Mouse (Mus musculus) olfactory bulb, adult 2 months (tissue): ENCODE results near the gene Cd99l2. TPM values are rescaled to one million over a fixed set of nuclear protein-coding genes. Genes with fewer than 3 reads are reported as not detected.
"Not testable (repeated sequence)": the region's sequence is repeated elsewhere in the genome, so short reads cannot be mapped to it uniquely, and the experiment has no call there.

Experiments used
- H3K27ac ChIP-seq: fragments of 200-500 bp; 2 replicates; pipeline ENCODE4 v1.5.1; 2012; ENCODE audit warnings: low read depth, low read length; ENCODE audit not compliant: insufficient read depth
- H3K4me1 ChIP-seq: fragments of 200-500 bp; 2 replicates; pipeline ENCODE4 v1.6.1; 2012; ENCODE audit warnings: low read length; ENCODE audit not compliant: control insufficient read depth, insufficient read depth
- H3K4me3 ChIP-seq: fragments of 200-500 bp; 2 replicates; pipeline ENCODE4 v1.5.1; 2012; ENCODE audit warnings: mild to moderate bottlenecking, low read depth, low read length, moderate library complexity; ENCODE audit not compliant: insufficient read depth
- CTCF ChIP-seq: fragments of 200-500 bp; IDR thresholded peaks from 2 replicates; pipeline ENCODE4 v1.5.1; 2012; ENCODE audit warnings: low read depth, mild to moderate bottlenecking, low read length, moderate library complexity; ENCODE audit not compliant: insufficient read depth
- POLR2A ChIP-seq: fragments of 200-500 bp; IDR thresholded peaks from 2 replicates; pipeline ENCODE4 v1.6.1; 2012; ENCODE audit warnings: mild to moderate bottlenecking, low read depth, low read length, moderate library complexity; ENCODE audit not compliant: insufficient read depth
- WGBS: fragments of 180-500 bp; shearing (Covaris S2); methylation state at CpG from one replicate; pipeline ENCODE4 v1.1.7; 2018; 5-methylcytosine and 5-hydroxymethylcytosine counted together
- polyA plus RNA-seq: library from polyadenylated mRNA; stranded (reverse); fragments of >200 nt; gene quantifications from 2 replicates; pipeline ENCODE4 v1.2.4, GENCODE M21; 2012; ENCODE audit warnings: low replicate concordance; ENCODE audit not compliant: missing spikeins, insufficient read depth, insufficient read length

Gene Cd99l2
- polyA plus RNA-seq, 1 experiment = not detected

DNA sequence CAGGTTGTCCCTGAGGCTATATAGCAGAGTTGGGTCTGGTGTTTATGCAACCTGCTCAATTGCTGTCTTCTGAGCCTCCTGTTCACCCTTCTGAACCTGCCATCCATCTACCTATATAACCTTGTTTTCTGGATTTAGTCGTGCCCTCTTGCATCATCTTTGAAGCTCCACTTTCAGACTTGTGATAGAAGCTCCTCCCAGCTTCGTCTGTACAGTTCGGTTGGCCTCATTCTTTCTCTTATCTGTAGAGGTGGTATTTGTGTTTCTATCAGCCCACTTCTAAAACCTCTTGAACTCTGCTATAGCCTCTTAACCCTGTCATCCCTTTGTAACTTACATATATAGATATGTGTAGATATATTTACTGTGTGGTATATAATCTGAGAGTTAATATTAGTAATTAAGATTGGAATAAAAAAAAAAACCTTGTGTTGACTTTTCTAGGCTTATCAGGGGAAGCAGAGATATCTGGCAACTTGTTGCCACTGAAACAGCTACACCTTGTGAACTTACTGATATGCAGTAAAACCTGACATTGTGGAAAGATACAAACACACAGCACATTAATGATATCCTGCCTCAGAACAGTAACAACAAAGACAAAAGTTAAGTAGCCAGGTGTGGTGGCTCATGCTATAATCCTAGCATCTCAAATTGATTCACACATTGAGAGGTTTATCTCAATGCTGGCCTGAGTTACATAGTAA lies 33.1 kb upstream of the Cd99l2 start:
- H3K4me1 ChIP-seq = peaks cover 2% of the 10 kb centered on the region; the same call in 1 of the 2 replicates
- H3K4me3 ChIP-seq = no peak overlapping the region
- WGBS = 77% methylated on average over 3 of the region's 3 CpGs
- H3K27ac ChIP-seq = no peak overlapping the region
- TF ChIP-seq POLR2A = no peak
- TF ChIP-seq CTCF = no peak

DNA sequence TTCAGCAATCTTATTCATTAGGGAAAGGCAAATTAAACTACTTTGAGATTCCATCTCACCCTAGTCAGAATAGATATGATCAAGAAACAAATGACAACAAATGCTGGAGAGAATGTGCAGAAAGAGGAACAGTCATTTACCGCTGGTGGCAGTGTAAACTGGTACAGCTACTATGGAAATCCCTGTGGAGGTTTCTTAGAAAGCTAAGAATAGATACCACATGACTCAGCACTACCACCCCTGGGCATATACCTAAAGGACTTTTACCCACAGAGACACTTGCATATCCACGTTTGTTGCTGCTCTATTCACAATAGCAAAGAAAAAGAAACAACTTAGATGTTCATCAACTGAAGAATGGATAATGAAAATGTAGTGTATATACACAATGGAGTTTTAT lies 31.7 kb upstream of the Cd99l2 start:
- Histone ChIP-seq H3K4me1 (peaks cover 2% of the 10 kb centered on the region; the same call in 1 of the 2 replicates), H3K4me3 (no peak overlapping the region), H3K27ac (no peak overlapping the region)
- TF ChIP-seq POLR2A = no peak
- no peak for TF ChIP-seq CTCF
- 48% methylated on average over 2 of the region's 2 CpGs for WGBS

- WGBS = 95% methylated on average over 3 of the region's 3 CpGs
- no peaks in the 10 kb centered on the region for H3K4me1 ChIP-seq
- no peak overlapping the region for H3K27ac ChIP-seq
- no peak overlapping the region for H3K4me3 ChIP-seq
- no peak for TF ChIP-seq CTCF
- TF ChIP-seq POLR2A = no peak
Observed at GRCm38 (mm10) chrX:71522889-71523288, 30.2 kb upstream of the Cd99l2 start.

- TF ChIP-seq CTCF (no peak), POLR2A (no peak)
- WGBS = 87% methylated on average over 4 of the region's 4 CpGs
Observed at GRCm38 (mm10) chrX:71519252-71519651, 26.6 kb upstream of the Cd99l2 start.

DNA sequence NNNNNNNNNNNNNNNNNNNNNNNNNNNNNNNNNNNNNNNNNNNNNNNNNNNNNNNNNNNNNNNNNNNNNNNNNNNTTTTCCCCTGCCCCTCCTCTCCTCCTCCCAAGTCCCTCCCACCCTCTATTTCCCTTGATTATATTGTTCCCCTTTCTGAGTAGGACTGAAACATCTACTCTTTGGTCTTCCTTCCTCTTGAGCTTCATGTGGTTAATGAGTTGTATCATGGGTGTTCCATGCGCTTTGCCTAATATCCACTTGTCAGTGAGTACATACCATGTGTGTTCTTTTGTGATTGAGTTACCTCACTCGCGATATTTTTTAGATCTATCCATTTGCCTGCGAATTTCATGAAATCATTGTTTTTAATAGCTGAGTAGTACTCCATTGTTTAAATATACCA lies 13.9 kb upstream of the Cd99l2 start:
- not testable (repeated sequence) for H3K4me3 ChIP-seq, H3K4me1 ChIP-seq, H3K27ac ChIP-seq
- WGBS = 90% methylated on average over 4 of the region's 4 CpGs

More at GRCm38 (mm10) chrX:71519252-71519651, 26.6 kb upstream of the Cd99l2 start:
- Histone ChIP-seq H3K4me3 (no peak overlapping the region), H3K4me1 (no peaks in the 10 kb centered on the region), H3K27ac (no peak overlapping the region)

- TF ChIP-seq POLR2A = no peak
- TF ChIP-seq CTCF = no peak
- H3K4me3 ChIP-seq = peak overlapping the region; percentile 93
- 0 out of 2 replicates have a peak, but pooled peaks cover 3% of the 10 kb centered on the region for H3K4me1 ChIP-seq
Observed at GRCm38 (mm10) chrX:71493279-71493656, 619 bp upstream of the Cd99l2 start.

GRCm38 (mm10) chrX:71491931-71492633 lies 567 bp downstream of the Cd99l2 start:
- 23% methylated on average over 17 of the region's 17 CpGs for WGBS
- TF ChIP-seq POLR2A = no peak
- no peak for TF ChIP-seq CTCF
- Histone ChIP-seq H3K27ac (peak overlapping the region; percentile 79; the same call in 1 of the 2 replicates), H3K4me1 (0 out of 2 replicates have a peak, but pooled peaks cover 3% of the 10 kb centered on the region), H3K4me3 (peak overlapping the region; percentile 93)

More at GRCm38 (mm10) chrX:71493279-71493656, 619 bp upstream of the Cd99l2 start:
- H3K27ac ChIP-seq = peak overlapping the region; percentile 76
- 18% methylated on average over 9 of the region's 9 CpGs for WGBS

GRCm38 (mm10) chrX:71489353-71489752 lies 3.3 kb downstream of the Cd99l2 start:
- TF ChIP-seq CTCF = no peak
- TF ChIP-seq POLR2A = no peak
- WGBS = 83% methylated on average over 1 of the region's 1 CpGs
- H3K4me1 ChIP-seq = 0 out of 2 replicates have a peak, but pooled peaks cover 3% of the 10 kb centered on the region

DNA sequence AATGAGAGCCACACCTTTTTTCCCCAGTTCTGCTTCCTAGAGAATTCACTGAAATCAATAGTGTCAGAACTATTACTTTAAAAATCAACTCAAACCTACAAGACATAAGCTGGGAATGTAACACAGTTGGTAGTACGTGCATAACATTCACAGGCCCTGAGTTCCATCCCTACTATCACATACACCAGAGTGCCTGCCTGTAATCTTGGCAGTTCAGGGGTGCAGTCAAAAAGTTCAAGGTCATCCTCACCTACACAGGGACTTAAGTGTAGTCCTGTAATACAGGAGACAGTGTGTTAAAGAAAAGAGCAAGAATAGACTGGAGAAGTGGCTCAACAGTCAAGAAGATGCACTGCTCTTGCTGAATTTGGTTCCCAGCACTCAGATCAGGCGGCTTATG lies 10.4 kb downstream of the Cd99l2 start:
- Histone ChIP-seq H3K27ac (no peak overlapping the region), H3K4me1 (no peaks in the 10 kb centered on the region), H3K4me3 (no peak overlapping the region)
- TF ChIP-seq POLR2A = no peak
- TF ChIP-seq CTCF = no peak
- 85% methylated on average over 2 of the region's 2 CpGs for WGBS

More at GRCm38 (mm10) chrX:71489353-71489752, 3.3 kb downstream of the Cd99l2 start:
- Histone ChIP-seq H3K4me3 (no peak overlapping the region), H3K27ac (no peak overlapping the region)
